Mouse (Mus musculus) thymus, postnatal 36 days (tissue): Measurements from ENCODE around the gene Draxin.

Source experiments
- DNase-seq, 2 experiments: peaks; one replicate each; pipeline ENCODE4 v3.0.0; 2022; ENCODE audit warnings: mixed read lengths in 2 of 2

Draxin gene

DNA sequence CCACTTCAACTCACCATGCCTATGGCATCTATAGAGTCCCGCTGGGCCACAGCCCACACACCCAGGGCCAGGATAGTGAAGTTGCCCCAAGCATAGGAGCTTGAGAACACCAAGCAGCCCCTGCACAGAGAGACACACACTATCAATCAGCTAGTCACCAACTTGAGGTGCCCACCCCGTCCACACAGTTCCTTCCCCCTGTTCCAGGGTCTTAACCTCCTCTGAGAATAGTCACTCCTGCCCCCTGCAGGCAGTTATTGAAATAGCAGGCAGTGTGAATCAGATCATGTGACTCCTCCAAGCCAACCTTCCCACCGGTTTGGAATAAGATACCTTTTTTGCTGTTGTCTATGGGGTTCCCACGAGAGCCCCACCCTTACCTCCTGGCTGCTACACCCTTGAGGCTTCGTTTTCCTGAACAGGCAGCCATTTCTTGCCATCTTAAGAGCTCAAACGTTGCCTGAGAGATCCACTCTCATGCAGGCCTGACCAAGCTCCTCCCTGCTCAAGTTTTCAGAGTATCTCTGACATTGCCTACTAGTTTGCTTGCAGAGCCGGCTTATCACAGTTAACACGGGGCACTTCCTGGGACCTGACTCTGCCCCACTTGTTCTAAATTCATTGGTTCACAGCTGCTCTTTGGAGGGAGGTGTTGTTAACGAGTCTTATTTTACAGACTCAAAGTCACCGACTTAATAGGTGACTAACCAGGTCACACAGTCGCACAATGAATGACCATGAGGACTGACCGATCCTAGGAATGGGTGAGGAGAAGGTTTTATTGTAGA, 48.0 kb downstream of the Draxin start:
- DNase-seq, result peak; percentile 74 to 76

DNA sequence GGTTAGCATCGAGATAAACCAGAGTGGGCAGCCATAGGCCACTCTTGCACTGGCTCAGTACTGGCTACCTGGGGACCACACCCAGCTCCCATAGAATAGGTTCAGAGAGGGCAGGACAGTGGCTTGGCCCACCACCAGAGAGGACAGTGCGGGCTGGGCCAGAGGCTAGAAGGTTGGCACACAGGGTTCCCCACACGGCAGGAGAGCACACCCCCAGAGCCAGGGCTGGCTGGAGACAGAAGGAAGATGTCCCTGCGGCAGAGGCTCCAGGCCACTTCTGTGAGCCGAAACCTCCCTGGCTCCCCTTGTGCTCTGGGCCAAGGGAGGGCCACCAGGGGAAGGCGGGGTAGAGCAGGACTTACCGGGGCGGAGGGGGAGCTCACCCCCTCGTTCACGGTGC, 49.3 kb downstream of the Draxin start:
- no peak for DNase-seq

- DNase-seq, result no peak
Measured at GRCm38 (mm10) chr4:148080597-148080973, 49.9 kb downstream of the Draxin start.

GRCm38 (mm10) chr4:148079944-148080596, 50.4 kb downstream of the Draxin start:
- DNase-seq, result no peak

DNA sequence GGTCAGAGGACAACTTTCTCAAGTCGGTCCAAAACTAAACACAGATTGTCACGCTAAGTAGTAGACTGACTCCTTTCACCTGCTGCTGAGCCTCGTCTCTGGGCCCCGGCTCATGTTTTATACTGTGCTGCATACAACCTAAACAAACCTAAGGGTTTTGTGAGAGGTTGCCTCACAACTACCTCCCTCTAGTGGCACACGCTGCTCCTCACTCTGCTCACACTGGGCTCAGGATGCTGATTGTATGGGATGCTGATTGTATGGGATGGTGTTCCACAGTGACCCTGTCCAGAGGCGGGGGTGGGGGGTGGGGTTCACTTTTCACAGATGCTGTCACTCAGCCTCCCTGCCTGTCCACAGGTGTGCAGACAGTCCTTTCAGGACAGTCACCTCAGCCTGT, 51.3 kb downstream of the Draxin start:
- no peak for DNase-seq

GRCm38 (mm10) chr4:148075881-148076280, 54.6 kb downstream of the Draxin start:
- DNase-seq, result no peak

DNA sequence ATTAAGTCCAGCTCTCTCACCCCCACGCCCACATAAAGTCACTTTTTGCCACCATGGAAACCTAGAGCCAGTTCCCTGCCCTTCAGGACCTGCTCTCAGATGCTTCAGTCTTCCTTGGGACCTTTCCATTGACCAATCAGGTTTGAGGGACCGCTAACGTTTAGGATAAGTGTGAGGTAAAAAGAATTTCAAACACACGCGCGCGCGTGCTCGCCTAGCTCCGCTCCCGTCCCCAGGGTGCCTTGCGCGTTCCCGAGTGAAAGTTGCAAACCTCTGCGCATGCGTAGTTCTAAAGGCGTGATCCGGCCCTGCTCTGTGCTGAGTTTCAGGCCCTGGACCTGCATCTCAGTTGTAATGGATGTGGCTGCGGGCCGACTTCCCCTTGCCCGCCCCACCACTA, 55.2 kb downstream of the Draxin start:
- DNase-seq, result peak; percentile 72 to 76

- no peak for DNase-seq
Measured at GRCm38 (mm10) chr4:148074521-148075189, 55.8 kb downstream of the Draxin start.

- no peak for DNase-seq
Measured at GRCm38 (mm10) chr4:148071508-148071907, 59.0 kb downstream of the Draxin start.

DNA sequence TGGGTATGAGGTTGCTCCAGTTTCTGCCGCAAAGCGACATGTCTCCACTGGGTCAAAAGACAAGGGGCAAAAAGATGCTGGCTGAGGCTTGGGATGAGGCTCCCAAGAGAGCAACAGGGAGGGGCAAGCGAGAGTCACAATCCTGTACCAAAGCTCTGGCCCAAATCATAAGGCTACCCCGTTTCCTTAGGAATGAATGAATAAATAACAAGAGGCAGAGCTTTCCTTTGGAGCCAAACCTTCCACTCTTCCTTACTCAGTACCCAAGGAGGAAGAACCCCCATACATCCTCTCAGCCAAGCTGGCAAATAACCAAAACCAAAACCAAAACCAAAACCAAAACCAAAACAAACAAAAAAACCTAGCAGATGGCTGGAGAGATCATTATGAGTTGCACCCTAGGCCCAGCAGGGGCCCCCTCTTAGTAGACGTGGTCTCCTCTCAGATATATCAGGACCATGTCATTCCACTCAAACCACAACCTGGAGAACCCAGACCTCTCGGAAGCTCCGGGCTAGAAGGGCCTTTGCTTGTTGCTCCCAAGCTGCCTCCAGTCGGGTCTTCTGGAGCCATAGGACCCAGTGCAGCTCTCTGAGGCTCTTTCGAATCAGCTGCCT, 60.8 kb downstream of the Draxin start:
- DNase-seq, result no peak

DNA sequence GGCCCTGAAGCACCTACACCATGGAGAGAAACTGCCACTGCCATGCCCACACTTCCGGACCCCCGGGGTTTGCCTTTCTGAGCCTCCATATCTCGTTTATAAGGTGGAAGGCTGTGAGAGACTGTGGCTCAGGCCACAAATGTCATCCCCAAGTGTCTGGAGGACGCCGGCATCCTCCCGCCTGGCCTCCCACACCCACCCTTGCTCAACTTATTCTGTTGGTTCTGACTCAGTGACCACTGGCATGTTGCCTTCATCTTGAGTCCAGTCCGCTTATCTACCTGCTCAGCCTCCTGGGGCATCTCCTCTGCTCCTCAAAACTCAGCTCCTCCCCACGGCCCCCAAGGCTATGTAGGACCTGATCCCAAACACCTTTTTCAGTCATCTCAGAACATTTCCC, 63.2 kb downstream of the Draxin start:
- no peak for DNase-seq

- DNase-seq, result no peak
Measured at GRCm38 (mm10) chr4:148066401-148066744, 64.1 kb downstream of the Draxin start.

GRCm38 (mm10) chr4:148065702-148066400, 64.6 kb downstream of the Draxin start:
- DNase-seq, result no peak

DNA sequence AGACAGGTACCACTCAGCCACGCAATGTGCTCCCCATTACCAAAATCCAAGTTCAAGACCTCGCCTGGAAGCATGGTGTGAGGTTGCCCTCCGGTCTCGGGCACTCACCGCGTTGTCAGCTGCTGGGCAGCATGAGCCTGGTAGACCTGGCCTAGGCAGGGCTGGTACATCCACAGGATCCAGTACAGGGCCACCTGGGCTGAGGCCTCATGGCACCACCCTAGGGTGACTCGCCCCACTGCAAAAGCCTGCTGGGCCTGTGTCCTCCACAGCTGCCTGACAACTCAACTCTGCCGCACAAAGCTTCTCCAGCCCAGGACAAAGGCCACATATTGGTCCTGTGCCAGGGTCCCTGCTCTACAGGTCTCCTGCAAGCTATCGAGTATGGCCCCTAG, 69.4 kb downstream of the Draxin start:
- DNase-seq, result no peak

DNA sequence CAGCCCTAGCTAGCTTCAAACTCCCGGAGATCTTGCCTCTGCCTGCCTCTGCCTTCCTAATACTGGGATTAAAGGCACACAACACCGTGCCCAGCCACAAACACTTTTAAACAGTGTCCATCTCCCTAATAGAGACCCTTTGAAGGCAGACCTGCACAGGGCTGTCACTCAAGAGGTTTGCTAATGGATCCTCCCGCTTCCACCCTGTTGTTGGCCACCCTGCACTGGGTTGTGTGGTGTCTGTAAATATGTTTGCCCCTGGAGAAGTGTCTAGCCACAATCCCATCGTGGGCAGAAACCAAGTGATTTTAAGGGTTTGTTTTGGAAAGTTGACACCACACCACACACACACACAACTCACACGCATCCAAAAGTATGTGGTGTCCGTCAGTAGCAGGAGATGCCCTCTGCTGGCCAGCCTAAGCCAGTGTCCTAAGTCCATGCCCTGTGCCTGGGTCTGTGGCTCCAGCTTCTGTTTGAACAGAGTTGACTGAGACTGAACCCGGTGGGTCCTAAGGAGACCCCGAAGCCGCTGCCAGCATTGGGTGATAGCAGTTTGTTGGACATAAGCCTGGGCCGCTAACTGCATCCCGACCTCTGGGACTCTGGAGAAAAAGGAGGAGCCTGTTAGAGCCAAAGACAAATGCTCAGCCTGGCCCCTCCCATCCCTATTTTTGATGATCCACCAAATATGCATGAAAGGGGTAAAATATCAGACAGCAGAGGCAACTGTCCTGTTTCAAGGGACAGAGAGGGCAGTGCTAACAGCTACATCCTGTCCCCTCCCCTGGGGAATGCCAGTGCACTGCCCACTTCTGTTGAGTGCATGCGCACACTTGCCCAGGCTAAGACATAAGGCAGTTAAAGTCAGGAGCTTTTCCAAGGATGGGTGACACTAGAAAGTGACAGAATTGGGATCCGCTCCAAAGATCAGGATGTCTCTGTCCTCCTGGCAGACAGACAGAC, 70.1 kb downstream of the Draxin start:
- no peak for DNase-seq

DNA sequence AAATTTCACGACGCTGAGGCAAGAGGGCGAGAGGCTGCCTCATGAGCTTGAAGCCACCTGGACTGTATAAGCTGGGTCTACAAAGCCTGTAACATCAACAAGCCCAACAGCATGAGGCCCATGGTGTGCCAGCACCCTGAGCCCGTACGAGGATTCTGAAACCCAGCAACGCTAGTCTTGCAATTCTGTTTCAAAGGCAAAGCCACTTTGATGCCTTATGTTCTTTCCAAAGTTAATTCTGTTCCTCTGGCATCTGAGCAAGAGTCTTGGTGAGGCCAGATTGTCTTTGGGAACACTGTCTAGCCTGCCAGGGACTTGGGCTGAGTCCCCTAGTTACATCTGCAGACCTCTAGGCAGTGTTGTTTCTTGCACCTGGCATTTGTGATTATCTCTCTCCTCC, 71.5 kb downstream of the Draxin start:
- no peak for DNase-seq

DNA sequence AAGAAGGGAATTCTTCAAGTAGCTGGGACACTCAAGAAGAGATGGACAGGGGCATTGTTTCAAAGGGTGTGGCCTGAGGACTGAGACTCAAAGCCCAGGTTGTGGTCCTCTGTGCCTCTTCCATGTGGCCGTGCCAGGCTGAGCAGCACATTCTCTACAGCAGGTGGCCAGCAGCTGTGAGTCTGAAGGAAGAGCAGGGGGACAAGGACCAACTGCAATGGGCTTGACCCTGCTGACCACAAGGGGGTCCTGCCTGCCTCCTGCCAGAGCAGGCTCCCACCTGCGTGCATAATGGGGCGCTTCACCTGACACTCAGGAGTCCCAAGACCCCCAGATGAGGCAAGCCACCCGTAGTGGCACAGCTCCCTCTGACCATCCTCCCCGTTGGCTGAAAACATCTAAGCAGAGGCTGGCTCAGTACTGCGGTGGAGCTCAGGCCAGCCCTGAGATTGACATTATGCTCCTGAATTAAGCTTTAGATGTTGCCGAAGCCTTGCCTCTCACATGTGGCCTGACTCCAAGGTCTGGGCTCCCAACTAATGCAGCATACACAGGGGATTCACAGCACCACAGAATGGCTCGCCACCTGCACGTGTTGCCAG, 72.2 kb downstream of the Draxin start:
- no peak for DNase-seq

- DNase-seq, result no peak
Measured at GRCm38 (mm10) chr4:148057661-148058209, 72.8 kb downstream of the Draxin start.

DNA sequence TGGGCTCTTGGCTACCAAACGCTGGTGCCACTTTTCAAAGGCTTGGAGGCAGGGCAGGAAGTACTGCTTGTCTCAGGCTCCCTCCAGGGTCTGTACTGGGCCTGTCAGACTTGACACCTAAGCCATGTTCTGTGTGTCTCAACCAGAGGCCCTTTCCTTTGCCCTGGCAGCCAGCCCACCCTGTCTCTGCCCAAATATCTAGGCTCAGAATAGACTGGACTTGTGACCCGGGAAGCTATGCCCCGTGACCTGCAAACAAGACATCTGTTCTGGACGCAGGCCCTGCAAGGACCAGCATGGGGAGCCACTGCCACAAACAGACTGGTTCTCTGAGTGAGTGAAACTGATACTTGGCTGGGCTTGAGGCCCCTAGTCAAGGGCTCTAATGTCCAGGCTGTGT, 73.7 kb downstream of the Draxin start:
- no peak for DNase-seq

- no peak for DNase-seq
Measured at GRCm38 (mm10) chr4:148056246-148056645, 74.3 kb downstream of the Draxin start.
